Mouse (Mus musculus): ENCODE measurements around the gene Gna11. TPM values are rescaled to one million over a fixed set of nuclear protein-coding genes. Genes with fewer than 3 reads are reported as not detected.

Gene Gna11
- polyA plus RNA-seq, 1 experiment from 2014 or later: 87.5 TPM

DNA sequence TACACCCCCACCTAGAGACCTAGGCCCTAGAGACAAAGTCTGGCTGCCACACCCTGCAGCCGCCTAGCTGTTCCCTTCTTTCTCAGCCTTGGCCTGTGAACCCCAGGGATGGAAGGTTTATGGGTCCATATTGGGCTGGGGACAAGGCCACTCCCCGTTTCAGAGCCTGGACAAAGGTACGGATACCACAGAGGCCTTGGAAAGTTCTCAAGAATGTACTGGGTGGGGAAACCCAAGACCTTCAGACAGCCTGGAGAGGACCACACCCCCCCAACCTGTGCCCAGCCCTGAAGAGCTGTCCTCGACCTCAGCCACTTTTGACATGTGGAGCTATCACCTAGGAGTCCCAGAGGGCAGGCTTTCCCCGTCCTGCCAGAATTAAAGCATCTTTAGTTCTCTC is 4.0 kb upstream of the Gna11 start:
- Histone ChIP-seq H3K27me3 (ENCODE audit: control insufficient read depth, insufficient read depth, low read length) (no peaks in the 10 kb centered on the region), H3K9ac (no peak overlapping the region), H3K27ac (no peak overlapping the region), H3K4me2 (replicated peaks) (no peak overlapping the region), H3K4me1 (replicated peaks; ENCODE audit: control insufficient read depth, insufficient read depth, low read length) (peaks cover 2% of the 10 kb centered on the region), H3K36me3 (replicated peaks; ENCODE audit: control insufficient read depth, insufficient read depth) (no peaks in the 10 kb centered on the region), H3K4me3 (replicated peaks; ENCODE audit: low read length) (no peak overlapping the region), H3K9me3 (ENCODE audit: control insufficient read depth, low read length) (no peaks in the 10 kb centered on the region)
- ATAC-seq (ENCODE audit: low FRiP score) (no peak), DNase-seq (ENCODE audit: low spot score) (no peak)
- 72% methylated on average over 5 of the region's 5 CpGs for WGBS

DNA sequence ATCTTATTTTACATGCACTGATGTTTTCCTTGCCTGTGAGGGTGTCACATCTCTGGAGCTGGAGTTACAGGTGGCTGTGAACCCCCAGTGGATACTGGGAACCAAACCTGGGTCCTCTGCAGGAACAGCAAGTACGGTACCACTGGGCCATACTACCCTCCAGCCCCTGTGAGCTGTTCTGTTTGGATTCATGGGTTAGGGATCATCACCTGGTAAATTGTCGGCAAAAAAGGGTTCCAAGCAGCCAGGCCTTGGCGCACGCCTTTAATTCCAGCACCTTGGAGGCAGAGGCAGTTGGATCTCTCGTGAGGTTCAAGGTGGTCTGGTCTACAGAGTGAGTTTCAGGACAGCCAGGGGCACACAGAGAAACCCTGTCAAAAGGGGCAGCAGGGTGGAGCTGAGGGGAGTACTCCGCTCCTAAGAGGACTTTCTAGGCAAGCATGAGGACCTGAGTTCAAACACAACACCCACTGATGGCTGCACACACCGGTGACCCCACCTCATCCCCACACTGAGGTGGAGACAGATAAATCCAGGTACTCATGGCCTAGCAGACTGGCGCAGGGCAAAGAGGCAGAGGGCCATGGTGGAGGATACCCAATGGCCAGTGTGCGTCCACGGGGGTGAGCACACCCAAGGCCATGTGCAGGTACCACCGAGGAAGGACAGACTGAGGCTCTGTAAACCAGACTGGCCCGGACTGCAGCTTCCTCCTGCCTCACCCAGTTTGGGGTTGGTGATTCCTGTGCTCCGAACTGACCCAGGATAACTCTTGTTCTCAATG is 2.0 kb upstream of the Gna11 start:
- Histone ChIP-seq H3K36me3 (replicated peaks; ENCODE audit: control insufficient read depth, insufficient read depth) (no peaks in the 10 kb centered on the region), H3K4me1 (replicated peaks; ENCODE audit: control insufficient read depth, insufficient read depth, low read length) (peaks cover 18% of the 10 kb centered on the region), H3K27me3 (ENCODE audit: control insufficient read depth, insufficient read depth, low read length) (no peaks in the 10 kb centered on the region), H3K4me3 (replicated peaks; ENCODE audit: low read length) (no peak overlapping the region), H3K4me2 (replicated peaks) (no peak overlapping the region), H3K27ac (no peak overlapping the region), H3K9me3 (ENCODE audit: control insufficient read depth, low read length) (no peaks in the 10 kb centered on the region), H3K9ac (no peak overlapping the region)
- ATAC-seq (ENCODE audit: low FRiP score): no peak
- no peak for DNase-seq (ENCODE audit: low spot score)
- 95% methylated on average over 13 of the region's 13 CpGs for WGBS

GRCm38 (mm10) chr10:81546332-81546731 is 1.3 kb upstream of the Gna11 start:
- Histone ChIP-seq H3K27me3 (ENCODE audit: control insufficient read depth, insufficient read depth, low read length) (no peaks in the 10 kb centered on the region), H3K9ac (no peak overlapping the region), H3K4me1 (replicated peaks; ENCODE audit: control insufficient read depth, insufficient read depth, low read length) (peaks cover 18% of the 10 kb centered on the region), H3K36me3 (replicated peaks; ENCODE audit: control insufficient read depth, insufficient read depth) (no peaks in the 10 kb centered on the region), H3K9me3 (ENCODE audit: control insufficient read depth, low read length) (no peaks in the 10 kb centered on the region), H3K4me2 (replicated peaks) (no peak overlapping the region), H3K4me3 (replicated peaks; ENCODE audit: low read length) (no peak overlapping the region), H3K27ac (no peak overlapping the region)
- 83% methylated on average over 5 of the region's 5 CpGs for WGBS
- ATAC-seq (ENCODE audit: low FRiP score): no peak
- no peak for DNase-seq (ENCODE audit: low spot score)

GRCm38 (mm10) chr10:81544296-81545160 is 462 bp downstream of the Gna11 start:
- peaks cover 18% of the 10 kb centered on the region for H3K4me1 ChIP-seq (replicated peaks; ENCODE audit: control insufficient read depth, insufficient read depth, low read length)
- peak overlapping the region; percentile 95 for H3K4me2 ChIP-seq (replicated peaks)
- peak overlapping the region; percentile 89 for H3K4me3 ChIP-seq (replicated peaks; ENCODE audit: low read length)
- peak overlapping the region; percentile 87 for H3K27ac ChIP-seq
- DNase-seq (ENCODE audit: low spot score): peak; percentile 38
- under 1% methylated on average over 85 of the region's 93 CpGs for WGBS
- ATAC-seq (ENCODE audit: low FRiP score): peak; percentile 28
- H3K9ac ChIP-seq: peak overlapping the region; percentile 96
- no peaks in the 10 kb centered on the region for H3K27me3 ChIP-seq (ENCODE audit: control insufficient read depth, insufficient read depth, low read length)
- H3K36me3 ChIP-seq (replicated peaks; ENCODE audit: control insufficient read depth, insufficient read depth): no peaks in the 10 kb centered on the region; the same call in 1 of the 2 replicates
- H3K9me3 ChIP-seq (ENCODE audit: control insufficient read depth, low read length): no peaks in the 10 kb centered on the region

DNA sequence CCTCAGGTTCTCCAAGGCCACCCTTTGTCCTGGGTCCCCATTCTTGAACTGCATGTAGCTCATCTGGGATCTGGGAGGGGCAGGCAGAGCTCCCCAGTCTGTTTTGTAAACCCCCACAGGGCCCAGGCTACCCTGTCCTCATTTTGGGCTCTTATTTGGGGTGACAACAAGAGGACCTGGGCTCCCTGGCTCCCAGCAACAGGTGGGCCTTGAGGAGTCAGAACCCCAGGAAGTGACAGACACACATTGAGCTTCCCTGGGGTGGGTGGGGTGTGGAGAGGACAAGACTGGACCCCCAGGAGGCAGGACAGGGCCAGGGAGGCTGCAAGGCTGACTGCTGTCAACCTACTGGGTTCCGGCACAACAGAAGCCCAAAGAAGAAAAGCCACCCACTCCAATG is 1.4 kb downstream of the Gna11 start:
- peaks cover 18% of the 10 kb centered on the region for H3K4me1 ChIP-seq (replicated peaks; ENCODE audit: control insufficient read depth, insufficient read depth, low read length)
- H3K36me3 ChIP-seq (replicated peaks; ENCODE audit: control insufficient read depth, insufficient read depth): no peaks in the 10 kb centered on the region; the same call in 1 of the 2 replicates
- no peaks in the 10 kb centered on the region for H3K27me3 ChIP-seq (ENCODE audit: control insufficient read depth, insufficient read depth, low read length)
- H3K9me3 ChIP-seq (ENCODE audit: control insufficient read depth, low read length): no peaks in the 10 kb centered on the region
- DNase-seq (ENCODE audit: low spot score) (no peak), ATAC-seq (ENCODE audit: low FRiP score) (no peak)
- peak overlapping the region; percentile 89 for H3K4me3 ChIP-seq (replicated peaks; ENCODE audit: low read length)
- whole genome bisulfite sequencing: 81% methylated on average over 1 of the region's 1 CpGs
- H3K4me2 ChIP-seq (replicated peaks): peak overlapping the region; percentile 95
- peak overlapping the region; percentile 96 for H3K9ac ChIP-seq
- no peak overlapping the region for H3K27ac ChIP-seq

DNA sequence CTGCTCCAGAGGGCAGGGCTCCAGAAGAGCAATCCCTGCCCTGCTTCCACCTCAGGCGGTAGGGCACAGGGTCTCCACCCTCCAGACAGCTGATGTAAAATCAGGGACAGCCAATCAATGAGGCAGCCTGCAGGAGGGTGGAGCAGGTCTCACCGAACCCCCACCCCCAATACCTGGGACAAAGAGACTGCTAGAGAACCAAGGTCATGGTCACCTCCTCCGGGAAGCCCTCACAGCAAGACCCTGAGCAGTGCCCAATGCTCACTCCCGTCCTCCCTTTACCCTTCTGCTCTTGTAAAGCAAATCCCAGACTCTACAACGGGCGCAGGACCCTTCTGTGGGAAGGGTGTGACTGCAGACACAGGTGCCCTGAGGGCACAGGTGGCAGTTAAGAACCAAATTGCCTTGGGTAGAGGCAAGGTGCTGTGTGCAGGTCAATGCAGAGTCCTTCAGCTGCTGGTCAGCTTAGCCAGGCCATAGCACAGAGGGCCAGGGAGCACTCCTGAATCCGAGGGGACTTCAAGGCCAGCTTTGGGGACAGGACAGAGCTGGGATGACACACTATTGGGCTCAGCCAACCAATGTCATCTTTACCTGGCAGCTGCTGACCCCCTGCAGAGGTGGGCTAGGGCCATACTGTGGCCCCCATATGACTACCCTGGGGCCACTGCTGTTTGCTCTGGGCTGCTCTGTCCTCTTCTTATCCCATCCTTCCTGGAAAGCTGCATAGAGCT is 2.1 kb downstream of the Gna11 start:
- DNase-seq (ENCODE audit: low spot score) (no peak), ATAC-seq (ENCODE audit: low FRiP score) (no peak)
- H3K27me3 ChIP-seq (ENCODE audit: control insufficient read depth, insufficient read depth, low read length): no peaks in the 10 kb centered on the region
- H3K4me3 ChIP-seq (replicated peaks; ENCODE audit: low read length): peak overlapping the region; percentile 89
- peak overlapping the region; percentile 95 for H3K4me2 ChIP-seq (replicated peaks)
- no peak overlapping the region for H3K27ac ChIP-seq
- H3K36me3 ChIP-seq (replicated peaks; ENCODE audit: control insufficient read depth, insufficient read depth): no peaks in the 10 kb centered on the region; the same call in 1 of the 2 replicates
- WGBS: 72% methylated on average over 7 of the region's 7 CpGs
- no peaks in the 10 kb centered on the region for H3K9me3 ChIP-seq (ENCODE audit: control insufficient read depth, low read length)
- H3K4me1 ChIP-seq (replicated peaks; ENCODE audit: control insufficient read depth, insufficient read depth, low read length): peaks cover 18% of the 10 kb centered on the region
- H3K9ac ChIP-seq: peak overlapping the region; percentile 96; the same call in 1 of the 2 replicates

GRCm38 (mm10) chr10:81541803-81542202 is 3.2 kb downstream of the Gna11 start:
- Histone ChIP-seq H3K9ac (peak overlapping the region; percentile 5; the same call in 1 of the 2 replicates), H3K27ac (no peak overlapping the region), H3K4me1 (replicated peaks; ENCODE audit: control insufficient read depth, insufficient read depth, low read length) (peaks cover 18% of the 10 kb centered on the region), H3K9me3 (ENCODE audit: control insufficient read depth, low read length) (no peaks in the 10 kb centered on the region), H3K4me2 (replicated peaks) (0 out of 2 replicates have a peak overlapping the region, but pooled peaks have one; percentile 10), H3K4me3 (replicated peaks; ENCODE audit: low read length) (no peak overlapping the region), H3K27me3 (ENCODE audit: control insufficient read depth, insufficient read depth, low read length) (no peaks in the 10 kb centered on the region), H3K36me3 (replicated peaks; ENCODE audit: control insufficient read depth, insufficient read depth) (no peaks in the 10 kb centered on the region; the same call in 1 of the 2 replicates)
- ATAC-seq (ENCODE audit: low FRiP score): no peak
- DNase-seq (ENCODE audit: low spot score): no peak
- WGBS: 81% methylated on average over 10 of the region's 10 CpGs

DNA sequence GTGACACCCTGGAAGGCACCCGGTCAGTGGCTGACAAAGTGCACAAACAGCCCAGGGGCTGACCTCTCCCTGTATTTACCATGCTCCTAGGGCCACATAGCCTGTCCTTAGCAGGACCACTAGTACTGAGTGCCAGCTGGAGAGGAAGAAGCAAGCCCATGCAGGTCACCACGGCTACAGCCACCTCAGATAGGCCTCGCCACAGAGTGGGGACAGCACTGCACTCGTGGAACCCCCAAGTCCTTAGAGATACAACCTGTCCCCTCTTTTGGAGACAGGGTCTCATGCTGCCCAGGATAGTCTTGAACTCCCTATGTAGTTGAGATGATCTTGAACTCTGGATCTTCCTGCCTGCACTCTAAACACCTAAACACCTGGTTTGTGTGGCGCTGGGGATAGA is 3.6 kb downstream of the Gna11 start:
- no peak overlapping the region for H3K4me2 ChIP-seq (replicated peaks)
- ATAC-seq (ENCODE audit: low FRiP score) (no peak), DNase-seq (ENCODE audit: low spot score) (no peak)
- 86% methylated on average over 5 of the region's 5 CpGs for WGBS
- peaks cover 18% of the 10 kb centered on the region for H3K4me1 ChIP-seq (replicated peaks; ENCODE audit: control insufficient read depth, insufficient read depth, low read length)
- H3K27me3 ChIP-seq (ENCODE audit: control insufficient read depth, insufficient read depth, low read length): no peaks in the 10 kb centered on the region
- no peak overlapping the region for H3K4me3 ChIP-seq (replicated peaks; ENCODE audit: low read length)
- peak overlapping the region; percentile 5; the same call in 1 of the 2 replicates for H3K9ac ChIP-seq
- H3K9me3 ChIP-seq (ENCODE audit: control insufficient read depth, low read length): no peaks in the 10 kb centered on the region
- no peaks in the 10 kb centered on the region; the same call in 1 of the 2 replicates for H3K36me3 ChIP-seq (replicated peaks; ENCODE audit: control insufficient read depth, insufficient read depth)
- H3K27ac ChIP-seq: no peak overlapping the region

Data from hindbrain, embryonic 14.5 days (tissue).